12 mouse cellular contexts compared by ENCODE assay signal in the genomic region with DNA sequence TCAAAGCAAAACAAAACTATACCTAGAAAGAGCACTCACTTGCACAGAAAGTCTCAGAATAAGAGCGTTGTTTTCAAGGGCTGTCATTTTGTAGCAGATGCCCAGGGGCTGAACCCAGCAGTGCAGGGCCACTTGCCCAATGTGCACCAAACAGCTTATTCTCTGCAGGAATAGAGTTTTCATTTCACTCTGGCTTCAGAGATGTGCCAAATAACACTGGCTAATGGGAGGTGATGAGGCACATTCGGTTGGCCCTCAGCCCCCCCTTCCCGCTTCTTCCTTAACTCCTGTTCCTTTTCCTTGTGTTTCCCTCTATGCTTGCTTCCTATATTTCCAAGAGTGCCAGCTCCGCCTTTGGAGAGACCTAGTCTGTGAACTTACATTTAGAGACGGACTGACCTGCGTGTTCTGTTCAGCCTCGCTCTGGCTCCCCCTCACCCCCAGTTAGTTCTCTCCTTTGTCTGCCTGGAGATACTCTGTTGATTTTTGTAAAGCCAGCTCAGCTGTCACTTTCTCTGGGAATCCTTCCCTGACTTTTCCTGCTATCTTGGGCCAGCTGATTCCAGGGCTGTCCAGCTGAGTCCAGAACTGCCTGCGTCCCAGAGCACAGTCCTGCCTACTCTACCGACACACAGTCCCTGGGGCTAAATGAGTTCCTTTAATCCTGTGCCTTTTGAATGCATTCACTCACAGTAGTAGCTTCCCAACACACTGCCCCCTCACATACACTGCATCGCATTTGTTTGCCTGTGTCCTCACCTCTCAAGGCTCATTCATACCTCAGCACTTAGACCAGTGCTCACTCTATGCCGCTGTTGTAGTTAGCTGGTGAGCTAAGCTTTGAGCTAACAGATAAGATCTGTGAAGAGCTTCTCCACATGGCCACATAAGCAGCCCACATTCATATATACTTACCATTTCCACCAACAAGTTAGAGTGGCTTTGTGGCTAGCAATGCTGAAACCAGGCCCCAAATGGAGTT.
DNase-seq lines count a peak whose midpoint lies in the region; ATAC-seq lines count a peak whose summit lies in the region.
"Had no signal": no experiment of that assay in that cellular context is flagged by ENCODE, and none has a peak within 500 bp of the region (broad histone marks: within the 10 kb centered on the region; RNA-seq: fewer than 3 reads in every experiment).

No protein-coding gene starts in this region.

- DNase-seq in embryo, embryonic 10.5 days (ENCODE audit: low spot score): peak; percentile 42
- DNase-seq in embryo, embryonic 11 days: no peak
- DNase-seq in Muller cell, postnatal 12 days (ENCODE audit: inconsistent ontology term): peak; percentile 57
- no peak for DNase-seq in forebrain, embryonic 14.5 days (ENCODE audit: low spot score)
- no peak for DNase-seq in urinary bladder, adult 2 months (ENCODE audit: low spot score)
- no peak for DNase-seq in right cerebral cortex, postnatal 36 days (ENCODE audit: low spot score in 2 of 2)
- DNase-seq in right cerebral cortex, postnatal 14 days: no peak
- DNase-seq: adrenal gland, postnatal 25 days; cerebellum, adult 9-10 months; kidney, adult 9 months; thymus, postnatal 36 days had no signal

- peak overlapping the region; percentile 33 for H3K4me2 ChIP-seq in forebrain, embryonic 14.5 days (ENCODE audit: low read length)
- peak overlapping the region; percentile 37 for H3K4me2 ChIP-seq in midbrain, embryonic 12.5 days (replicated peaks)

- 4% methylated on average over 11 of the region's 11 CpGs for WGBS in forebrain, embryonic 14.5 days
- WGBS in midbrain, embryonic 12.5 days: 18% methylated on average over 11 of the region's 11 CpGs

- peak; percentile 61 for ATAC-seq in forebrain, embryonic 14.5 days
- ATAC-seq in midbrain, embryonic 12.5 days (ENCODE audit: low FRiP score, low read depth): peak; percentile 73

- H3K9me3 ChIP-seq in forebrain, embryonic 14.5 days (replicated peaks; ENCODE audit: control insufficient read depth, low read length): no peaks in the 10 kb centered on the region
- no peaks in the 10 kb centered on the region for H3K9me3 ChIP-seq in midbrain, embryonic 12.5 days

- H3K4me1 ChIP-seq in forebrain, embryonic 14.5 days (ENCODE audit: control insufficient read depth, insufficient read depth, low read length): peaks cover 43% of the 10 kb centered on the region
- peaks cover 58% of the 10 kb centered on the region for H3K4me1 ChIP-seq in midbrain, embryonic 12.5 days

- no peaks in the 10 kb centered on the region for H3K27me3 ChIP-seq in forebrain, embryonic 14.5 days (replicated peaks; ENCODE audit: control insufficient read depth, insufficient read depth, low read length)
- no peaks in the 10 kb centered on the region for H3K27me3 ChIP-seq in midbrain, embryonic 12.5 days

- no peak overlapping the region for H3K4me3 ChIP-seq in forebrain, embryonic 14.5 days (ENCODE audit: low read depth, low read length)
- H3K4me3 ChIP-seq in midbrain, embryonic 12.5 days: no peak overlapping the region

- no peak overlapping the region for H3K9ac ChIP-seq in forebrain, embryonic 14.5 days (ENCODE audit: low read length)
- H3K9ac ChIP-seq in midbrain, embryonic 12.5 days (replicated peaks): 0 out of 2 replicates have a peak overlapping the region, but pooled peaks have one; percentile 2

- peak overlapping the region; percentile 83 for H3K27ac ChIP-seq in forebrain, embryonic 14.5 days (ENCODE audit: low read depth, low read length)
- H3K27ac ChIP-seq in midbrain, embryonic 12.5 days (replicated peaks): peak overlapping the region; percentile 84

- H3K36me3 ChIP-seq in forebrain, embryonic 14.5 days (ENCODE audit: control insufficient read depth, insufficient read depth, low read length): no peaks in the 10 kb centered on the region
- H3K36me3 ChIP-seq in midbrain, embryonic 12.5 days: no peaks in the 10 kb centered on the region

Comparison
In these comparisons a context has a peak if more than half of its experiments do, and no peak if none do; other contexts are left out.
1. DNase-seq: peak in embryo, embryonic 10.5 days (single experiment) and Muller cell, postnatal 12 days (single experiment); none in embryo, embryonic 11 days (single experiment), forebrain, embryonic 14.5 days (single experiment), urinary bladder, adult 2 months (single experiment), right cerebral cortex, postnatal 36 days (0 of 2) and right cerebral cortex, postnatal 14 days (single experiment).